ENCODE assay signal across 10 mouse cellular contexts in the genomic region with DNA sequence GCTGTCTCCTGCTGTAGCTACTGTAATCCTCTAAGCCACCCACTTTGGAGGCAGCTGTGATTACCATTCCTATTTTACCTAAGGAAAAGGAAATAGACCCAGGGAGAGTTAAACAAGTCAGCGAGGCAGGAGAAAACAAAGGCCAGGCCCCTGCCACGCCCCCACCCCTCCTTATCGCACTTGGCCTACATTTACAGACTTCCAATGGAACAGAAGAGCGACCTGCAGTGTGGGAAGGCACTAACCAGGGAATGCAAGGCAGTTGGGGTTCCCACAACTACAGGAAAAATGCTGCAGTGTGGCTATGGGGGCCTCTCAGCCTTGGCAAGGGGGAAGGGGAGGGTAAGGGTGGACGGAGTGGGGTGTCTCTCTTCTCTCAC. TPM values are rescaled to one million over a fixed set of nuclear protein-coding genes. Genes with fewer than 3 reads are reported as not detected.
DNase-seq lines count a peak whose midpoint lies in the region; ATAC-seq and TF ChIP-seq lines count a peak whose summit lies in the region.
"Had no signal": no experiment of that assay in that cellular context is flagged by ENCODE, and none has a peak within 500 bp of the region (broad histone marks: within the 10 kb centered on the region; RNA-seq: fewer than 3 reads in every experiment).

No protein-coding gene starts in this region.

- H3K36me3 ChIP-seq in ES-Bruce4 (ENCODE audit: control insufficient read depth, insufficient read depth, low read length, poor library complexity, severe bottlenecking), result no peaks in the 10 kb centered on the region
- no peaks in the 10 kb centered on the region for H3K36me3 ChIP-seq in hindbrain, embryonic 10.5 days
- no peaks in the 10 kb centered on the region for H3K36me3 ChIP-seq in midbrain, embryonic 13.5 days

- peaks cover 11% of the 10 kb centered on the region for H3K4me1 ChIP-seq in ES-Bruce4 (ENCODE audit: control insufficient read depth, insufficient read depth, low read length)
- peaks cover 63% of the 10 kb centered on the region for H3K4me1 ChIP-seq in hindbrain, embryonic 10.5 days (replicated peaks)
- H3K4me1 ChIP-seq in midbrain, embryonic 13.5 days (replicated peaks), result peaks cover 50% of the 10 kb centered on the region

- no peak overlapping the region for H3K4me3 ChIP-seq in gastrocnemius, adult 2 months
- no peak overlapping the region for H3K4me3 ChIP-seq in ES-Bruce4 (ENCODE audit: low read depth, low read length)
- no peak overlapping the region; the same call in 1 of the 2 replicates for H3K4me3 ChIP-seq in hindbrain, embryonic 10.5 days
- H3K4me3 ChIP-seq in midbrain, embryonic 13.5 days (replicated peaks), result no peak overlapping the region
- H3K4me3 ChIP-seq: myocyte had no signal

- H3K4me2 ChIP-seq in midbrain, embryonic 13.5 days (replicated peaks), result 0 out of 2 replicates have a peak overlapping the region, but pooled peaks have one; percentile 2

- H3K27ac ChIP-seq in gastrocnemius, adult 2 months, result peak overlapping the region; percentile 61
- H3K27ac ChIP-seq in ES-Bruce4 (ENCODE audit: insufficient read depth, low read length), result peak overlapping the region; percentile 48
- H3K27ac ChIP-seq in hindbrain, embryonic 10.5 days, result peak overlapping the region; percentile 78
- H3K27ac ChIP-seq in midbrain, embryonic 13.5 days, result peak overlapping the region; percentile 65

- no peak for TF ChIP-seq POLR2A in ES-Bruce4 (IDR thresholded peaks at IDR 0.05; ENCODE audit: insufficient read depth, low read length)

- H3K9ac ChIP-seq in ES-Bruce4 (ENCODE audit: low read depth, poor library complexity, severe bottlenecking), result no peak overlapping the region
- peak overlapping the region; percentile 32; the same call in 1 of the 2 replicates for H3K9ac ChIP-seq in midbrain, embryonic 13.5 days (replicated peaks)

- no peak for TF ChIP-seq CTCF in gastrocnemius, adult 2 months (IDR thresholded peaks at IDR 0.05)
- no peak for TF ChIP-seq CTCF in ES-Bruce4 (IDR thresholded peaks at IDR 0.05; ENCODE audit: low read depth, low read length)

- intact Hi-C loops in gastrocnemius, adult 2 months (cut with DNase I), result no loop called here
- intact Hi-C loops in gastrocnemius, postnatal 14 days (cut with DNase I; ENCODE audit: low total_unique reads), result no loop called here

- DNase-seq in gastrocnemius, adult 2 months, result no peak
- no peak for DNase-seq in gastrocnemius, postnatal 14 days
- DNase-seq in hindbrain, embryonic 10.5 days (ENCODE audit: low spot score), result no peak
- DNase-seq in frontal cortex, postnatal 10 days (ENCODE audit: low spot score in 2 of 2), result no peak
- DNase-seq in embryo, embryonic 11 days, result no peak
- DNase-seq: B cell, adult 2 months had no signal

- 22% methylated on average over 5 of the region's 5 CpGs for WGBS in hindbrain, embryonic 10.5 days
- WGBS in midbrain, embryonic 13.5 days, result 28% methylated on average over 5 of the region's 5 CpGs

- H3K9me3 ChIP-seq in ES-Bruce4 (replicated peaks; ENCODE audit: control insufficient read depth, insufficient read depth, low read length, poor library complexity, severe bottlenecking), result no peaks in the 10 kb centered on the region
- no peaks in the 10 kb centered on the region for H3K9me3 ChIP-seq in hindbrain, embryonic 10.5 days
- no peaks in the 10 kb centered on the region for H3K9me3 ChIP-seq in midbrain, embryonic 13.5 days

- 0 out of 2 replicates have a peak, but pooled peaks have one; percentile 6 for TF ChIP-seq EP300 in ES-Bruce4 (IDR thresholded peaks at IDR 0.05; ENCODE audit: insufficient read depth, low read depth, low read length)

- no peak; the same call in 1 of the 2 replicates for ATAC-seq in midbrain, embryonic 13.5 days
- ATAC-seq in inflammation-experienced regulatory T-cells, adult 6 months, result no peak

- no peaks in the 10 kb centered on the region for H3K27me3 ChIP-seq in ES-Bruce4 (ENCODE audit: control insufficient read depth, insufficient read depth, low read length, poor library complexity, severe bottlenecking)
- no peaks in the 10 kb centered on the region for H3K27me3 ChIP-seq in hindbrain, embryonic 10.5 days (ENCODE audit: insufficient read depth, poor library complexity, severe bottlenecking)
- no peaks in the 10 kb centered on the region for H3K27me3 ChIP-seq in midbrain, embryonic 13.5 days

RNA-seq across cellular contexts. Expression of a gene that starts 34.2 kb away (rescaled TPM):
- 10 to 100 TPM; 41.1 to 44.9 TPM for total RNA-seq in gastrocnemius, adult 2 months (2021)
- total RNA-seq in gastrocnemius, postnatal 14 days (2021), result 10 to 100 TPM; 36.2 to 39.1 TPM
- 87.8 and 89.0 TPM in 2 replicates for polyA plus RNA-seq in ES-Bruce4 (2011; ENCODE audit: insufficient read depth, insufficient read length, low read depth, missing spikeins)
- polyA plus RNA-seq in hindbrain, embryonic 10.5 days (2016; fragmentation: Nextera tagmentation; extraction: Ambion mirVana), result 167 and 168 TPM in 2 replicates
- polyA plus RNA-seq in midbrain, embryonic 13.5 days (2015; fragmentation: Nextera tagmentation; extraction: Ambion mirVana), result 135 and 142 TPM in 2 replicates
- polyA plus RNA-seq in inflammation-experienced regulatory T-cells, adult 6 months (2017; shearing (Covaris generic)), result 100 to 1,000 TPM; 141 to 184 (median 147) TPM
